Mouse (Mus musculus) monocyte, adult 5-6 weeks (primary cell): Measurements from ENCODE around the gene Ggcx. TPM values are rescaled to one million over a fixed set of nuclear protein-coding genes. Genes with fewer than 3 reads are reported as not detected.
"Not testable (repeated sequence)": the region's sequence is repeated elsewhere in the genome, so short reads cannot be mapped to it uniquely, and the experiment has no call there.

ENCODE experiments used
- ATAC-seq: fragments of 153-309, 156-312 bp; replicated peaks from 2 replicates; pipeline ENCODE4 v1.8.0; 2017; ENCODE audit warnings: mild to moderate bottlenecking; ENCODE audit not compliant: low TSS enrichment, insufficient number of reproducible peaks, severe bottlenecking, poor library complexity, low FRiP score
- total RNA-seq: library from RNA; stranded (forward); fragments of 200-1000, 200-491, 200-594 nt; gene quantifications from 3 replicates; pipeline ENCODE4 v1.2.3, GENCODE M21; 2017

Ggcx gene
- total RNA-seq, 1 experiment from 2014 or later = 10.1 TPM

- not testable (repeated sequence) for ATAC-seq
These were observed 37.7 kb downstream of the Ggcx start for GRCm38 (mm10) chr6:72451778-72452177.

GRCm38 (mm10) chr6:72452329-72452728 lies 38.2 kb downstream of the Ggcx start:
- ATAC-seq = no peak

GRCm38 (mm10) chr6:72453578-72453977 lies 39.5 kb downstream of the Ggcx start:
- ATAC-seq = no peak

- ATAC-seq = no peak
These were observed 40.1 kb downstream of the Ggcx start for GRCm38 (mm10) chr6:72454072-72454746.

- no peak for ATAC-seq
These were observed 40.8 kb downstream of the Ggcx start for GRCm38 (mm10) chr6:72454833-72455373.

DNA sequence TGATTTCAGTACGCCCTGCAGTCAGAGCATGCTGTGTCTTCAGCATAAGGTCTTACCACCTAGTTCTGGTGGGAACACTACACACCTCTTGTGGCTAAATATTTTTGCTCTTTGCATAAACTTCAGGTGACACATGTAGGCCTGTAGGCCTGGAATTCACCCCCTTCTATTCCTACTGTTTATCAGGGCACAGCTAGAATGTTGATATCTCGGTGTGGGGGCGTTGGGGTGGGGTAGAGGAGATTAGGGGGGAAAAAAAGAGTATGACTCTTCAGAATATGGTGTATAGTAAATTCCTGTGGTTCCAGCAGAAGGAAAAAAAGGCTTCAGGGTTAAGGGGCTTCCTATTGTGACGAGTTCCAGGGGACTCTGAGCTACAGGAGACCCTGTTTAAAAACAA lies 42.5 kb downstream of the Ggcx start:
- no peak for ATAC-seq

DNA sequence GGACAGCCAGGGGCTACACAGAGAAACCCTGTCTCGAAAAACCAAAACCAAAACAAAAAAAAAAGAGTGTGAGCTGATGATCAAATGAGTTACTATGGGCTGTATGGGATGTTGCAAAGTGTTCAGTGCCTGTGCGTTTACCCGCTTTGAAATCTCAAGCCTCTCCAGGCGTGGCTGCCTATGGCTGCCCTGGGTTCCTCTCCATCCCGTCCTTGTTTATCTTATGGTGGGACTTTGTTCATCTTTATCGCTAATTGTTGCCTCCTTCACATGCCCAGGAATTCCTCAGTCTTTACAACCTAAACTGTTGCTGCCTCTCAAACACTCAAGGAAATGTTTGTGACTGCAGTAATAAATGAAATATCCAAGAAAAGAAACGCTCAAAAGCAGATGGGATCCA lies 44.3 kb downstream of the Ggcx start:
- no peak for ATAC-seq

DNA sequence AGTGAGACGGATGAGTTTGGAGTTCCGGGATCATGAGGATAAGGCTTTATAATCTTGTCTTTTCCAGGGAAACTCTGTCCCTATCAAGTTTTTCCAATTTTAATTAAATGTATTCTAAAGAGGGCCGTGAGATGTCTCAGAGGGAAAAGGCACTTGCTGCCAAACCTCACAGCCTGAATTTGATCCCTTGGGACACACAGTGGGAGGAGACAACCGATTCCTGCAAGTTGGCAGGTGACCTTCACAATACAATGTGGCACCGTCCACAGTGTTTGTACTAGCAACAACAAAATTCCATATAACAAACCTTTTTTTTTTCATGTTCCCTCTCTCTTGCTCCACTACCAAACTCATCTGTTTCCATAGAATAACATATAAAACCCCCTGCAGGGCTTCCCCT lies 44.8 kb downstream of the Ggcx start:
- ATAC-seq = no peak

DNA sequence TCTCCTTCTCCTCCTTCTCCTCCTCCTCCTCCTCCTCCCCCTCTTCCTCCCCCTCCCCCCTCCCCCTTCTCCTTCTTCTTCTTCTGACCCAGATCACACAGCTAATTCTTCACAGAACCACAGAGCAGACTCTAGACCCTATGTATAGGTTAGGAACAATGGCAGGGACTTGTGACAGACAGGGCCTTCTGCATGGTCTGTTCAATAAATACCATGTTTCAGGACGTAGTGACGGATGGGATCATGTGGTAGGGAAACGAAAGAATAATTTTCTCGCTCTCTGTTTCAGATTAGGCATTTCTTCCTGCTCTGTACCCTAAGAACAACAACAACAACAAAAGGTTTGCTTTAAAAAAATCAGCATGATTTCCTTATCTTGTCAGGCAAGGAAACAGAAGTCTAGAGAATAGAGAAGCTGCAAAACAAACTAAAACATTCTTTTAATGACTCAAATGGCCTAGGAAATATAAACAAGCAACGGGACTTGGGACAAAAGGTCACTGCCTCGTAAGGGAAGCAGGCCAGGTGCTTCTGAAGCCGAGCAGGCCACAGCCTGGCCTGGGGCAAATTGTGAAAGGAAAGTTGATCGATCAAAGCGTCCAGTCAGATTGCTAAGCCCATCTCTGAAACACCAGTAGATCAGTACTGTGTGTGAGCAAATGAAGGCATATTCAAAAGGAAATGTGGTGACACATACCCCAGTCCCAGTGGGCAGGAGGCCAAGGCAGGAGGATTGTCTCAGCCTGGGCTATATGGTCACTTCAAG lies 46.1 kb downstream of the Ggcx start:
- no peak for ATAC-seq

DNA sequence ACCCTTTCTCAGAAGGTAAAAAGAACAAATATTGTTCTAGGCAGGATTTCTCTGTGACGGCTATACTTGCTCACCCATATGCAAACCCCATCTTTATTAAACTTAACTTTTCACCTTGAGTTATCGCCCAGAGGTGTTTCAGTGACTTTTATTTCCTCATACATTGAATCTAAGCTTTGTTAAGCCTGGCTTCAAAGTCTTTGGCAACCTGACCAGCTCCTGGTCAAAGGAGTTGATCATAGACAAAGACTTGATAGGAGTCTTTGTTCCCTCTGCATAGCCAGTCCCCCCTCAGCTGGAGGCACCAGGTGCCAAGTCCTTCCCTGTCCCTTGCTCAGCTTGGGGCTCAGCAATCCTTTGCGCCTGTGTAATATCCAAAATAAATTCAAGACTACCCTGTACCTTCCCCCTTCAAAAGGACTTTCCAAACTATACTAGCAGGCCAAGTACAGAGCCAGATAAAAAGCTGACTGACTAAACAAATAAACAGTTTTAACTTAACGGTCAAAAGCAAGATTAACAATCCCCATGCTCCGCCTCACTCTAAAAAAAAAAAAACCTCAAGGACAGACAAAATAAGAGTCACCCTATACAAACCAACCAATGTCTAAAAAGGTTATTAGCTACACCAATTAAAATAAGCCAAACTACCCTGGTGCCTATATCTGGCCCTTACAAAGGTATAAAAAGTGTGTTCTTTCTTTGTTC lies 48.6 kb downstream of the Ggcx start:
- ATAC-seq = not testable (repeated sequence)

- no peak for ATAC-seq
These were observed 51.5 kb downstream of the Ggcx start for GRCm38 (mm10) chr6:72465361-72466157.

DNA sequence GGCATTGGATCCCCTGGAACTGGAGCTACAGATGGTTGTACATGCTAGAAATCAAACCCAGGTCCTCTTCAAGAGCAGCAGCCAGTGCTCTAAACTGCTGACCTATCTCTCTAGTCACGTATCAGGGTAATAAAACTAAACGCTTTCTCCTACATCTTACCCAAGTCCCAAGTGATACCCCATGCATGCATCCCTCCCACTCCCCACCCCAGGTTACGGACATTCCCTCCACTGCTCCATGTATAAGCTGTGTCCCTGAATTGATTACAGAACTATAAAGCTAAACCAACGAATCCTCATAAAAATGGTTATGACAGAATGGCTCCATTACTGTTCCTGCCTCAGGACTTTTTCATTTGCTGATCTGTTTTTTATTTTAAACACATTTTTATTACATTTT lies 52.1 kb downstream of the Ggcx start:
- ATAC-seq = no peak

GRCm38 (mm10) chr6:72473264-72474041 lies 59.3 kb downstream of the Ggcx start:
- ATAC-seq = no peak

DNA sequence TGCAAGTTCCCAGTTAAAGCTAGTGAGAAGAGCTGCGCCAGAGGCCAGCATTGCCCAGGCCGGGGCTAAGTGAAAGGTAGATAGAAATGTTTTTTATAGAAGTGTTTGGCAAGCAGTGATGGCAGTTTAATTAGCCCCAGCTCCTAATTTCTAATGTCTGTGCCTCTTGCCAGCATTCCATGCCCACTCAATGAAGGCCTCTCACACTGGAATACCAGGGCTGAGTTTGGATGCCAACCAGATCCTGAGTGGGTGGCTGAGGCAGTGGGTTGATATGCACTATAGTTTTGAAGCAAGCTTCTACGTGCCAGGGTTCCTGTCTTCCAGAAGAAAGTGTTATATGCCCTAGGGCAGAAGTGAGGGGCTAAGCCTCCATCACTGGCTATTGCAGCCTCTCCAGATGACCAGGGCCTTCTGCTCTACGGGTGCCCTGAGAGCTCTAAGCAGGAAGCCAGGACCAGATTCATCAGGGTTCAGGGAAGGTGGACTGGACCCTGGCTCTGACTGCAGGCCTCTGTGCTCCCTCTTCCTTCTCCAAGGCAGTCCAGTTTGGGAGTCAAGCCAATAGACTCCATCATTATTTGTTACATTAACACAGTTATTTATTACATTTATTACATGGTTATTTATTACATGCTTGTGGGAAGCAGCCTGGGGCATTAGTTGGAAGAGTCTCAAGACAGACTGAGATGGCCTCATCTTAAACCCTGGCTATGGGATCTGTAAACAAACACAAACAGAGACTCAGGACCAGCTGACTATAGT lies 61.3 kb downstream of the Ggcx start:
- no peak for ATAC-seq

DNA sequence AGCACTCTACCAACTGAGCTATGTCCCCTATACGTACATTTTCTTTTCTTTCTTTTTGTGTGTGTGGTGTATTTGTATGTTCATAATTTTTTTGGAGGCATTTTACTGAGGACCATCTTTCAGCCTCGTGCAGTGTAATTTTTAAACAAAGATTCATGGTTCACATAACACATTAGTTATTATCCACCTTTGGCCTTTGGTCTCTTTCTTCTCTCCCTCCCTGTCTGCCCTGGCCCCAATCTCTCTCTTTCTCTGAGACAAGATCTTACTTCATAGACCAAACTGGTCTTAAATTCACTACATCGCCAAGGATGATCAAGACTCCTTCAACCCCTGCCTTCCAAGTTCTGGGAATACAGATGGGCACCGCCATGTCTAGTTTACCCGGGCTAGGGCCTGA lies 62.7 kb downstream of the Ggcx start:
- no peak for ATAC-seq

GRCm38 (mm10) chr6:72477621-72478020 lies 63.5 kb downstream of the Ggcx start:
- no peak for ATAC-seq

DNA sequence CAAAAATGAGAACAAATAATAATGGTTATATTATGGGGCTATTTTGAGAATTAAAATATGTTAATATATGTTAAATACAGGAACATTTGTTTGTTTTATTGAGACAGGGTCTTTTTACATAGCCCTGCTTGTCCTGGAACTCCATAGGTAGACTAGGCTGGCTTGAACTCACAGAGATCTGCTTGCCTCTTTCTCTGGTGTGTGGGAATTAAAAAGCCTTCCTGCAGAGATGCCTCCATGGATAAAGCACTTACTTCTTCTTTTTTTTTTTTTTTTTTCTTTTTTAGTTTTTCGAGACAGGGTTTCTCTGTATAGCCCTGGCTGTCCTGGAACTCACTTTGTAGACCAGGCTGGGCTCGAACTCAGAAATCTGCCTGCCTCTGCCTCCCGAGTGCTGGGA lies 64.6 kb downstream of the Ggcx start:
- ATAC-seq = not testable (repeated sequence)
